Comparison of ENCODE assay signal across 15 mouse cellular contexts in the genomic region with DNA sequence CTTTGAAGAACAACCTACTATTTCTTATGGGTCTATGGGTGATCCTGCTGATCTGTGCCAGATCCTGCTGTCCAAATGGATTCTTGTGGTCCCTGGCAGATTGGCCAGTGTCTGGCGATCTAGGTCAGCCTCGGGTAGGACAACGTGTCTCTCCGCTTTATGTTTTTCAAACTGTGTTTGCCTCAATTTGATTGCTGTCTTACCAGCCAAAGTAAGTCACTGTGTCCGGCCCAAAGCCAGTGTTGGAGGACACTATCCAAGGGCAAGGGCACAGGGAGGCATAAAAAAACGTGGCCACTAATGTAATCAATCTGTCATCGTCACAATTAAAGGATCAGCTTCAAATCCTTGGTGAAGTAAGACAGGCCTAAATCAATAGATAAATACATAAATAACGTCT.
"Had no signal": no experiment of that assay in that cellular context is flagged by ENCODE, and none has a peak within 500 bp of the region (broad histone marks: within the 10 kb centered on the region; RNA-seq: fewer than 3 reads in every experiment).

No protein-coding gene starts in this region.

- H3K4me1 ChIP-seq: liver, embryonic 13.5 days; lung, embryonic 15.5 days; midbrain, embryonic 15.5 days; neural tube, embryonic 13.5 days had no signal

- H3K27ac ChIP-seq: left cerebral cortex, adult 2 months; limb, embryonic 15.5 days; liver, embryonic 13.5 days; lung, embryonic 15.5 days; macrophage; midbrain, embryonic 15.5 days; neural tube, embryonic 13.5 days had no signal

- H3K9ac ChIP-seq: limb, embryonic 15.5 days; liver, embryonic 13.5 days; liver, postnatal 0 days; lung, embryonic 15.5 days; midbrain, embryonic 15.5 days; neural tube, embryonic 13.5 days had no signal

- DNase-seq: kidney, adult 8-10 months; kidney, postnatal 25 days; liver, embryonic 13.5 days; liver, postnatal 0 days; lung, postnatal 14 days; right cerebral cortex, postnatal 25 days; thymus, adult 18-20 months; thymus, postnatal 14 days had no signal

- H3K4me3 ChIP-seq: left cerebral cortex, adult 2 months; limb, embryonic 15.5 days; liver, embryonic 13.5 days; lung, embryonic 15.5 days; midbrain, embryonic 15.5 days; neural tube, embryonic 13.5 days had no signal

- H3K27me3 ChIP-seq: limb, embryonic 15.5 days; liver, embryonic 13.5 days; lung, embryonic 15.5 days; midbrain, embryonic 15.5 days; neural tube, embryonic 13.5 days had no signal

- ATAC-seq: liver, postnatal 0 days; midbrain, embryonic 15.5 days had no signal

- H3K9me3 ChIP-seq: limb, embryonic 15.5 days; liver, embryonic 13.5 days; lung, embryonic 15.5 days; megakaryocyte, embryonic 14.5 days; midbrain, embryonic 15.5 days; neural tube, embryonic 13.5 days had no signal

- H3K36me3 ChIP-seq: limb, embryonic 15.5 days; liver, embryonic 13.5 days; lung, embryonic 15.5 days; midbrain, embryonic 15.5 days; neural tube, embryonic 13.5 days had no signal

- H3K4me2 ChIP-seq: limb, embryonic 15.5 days; liver, embryonic 13.5 days; lung, embryonic 15.5 days; midbrain, embryonic 15.5 days; neural tube, embryonic 13.5 days had no signal
